9 mouse cellular contexts compared by ENCODE assay signal in the genomic region with DNA sequence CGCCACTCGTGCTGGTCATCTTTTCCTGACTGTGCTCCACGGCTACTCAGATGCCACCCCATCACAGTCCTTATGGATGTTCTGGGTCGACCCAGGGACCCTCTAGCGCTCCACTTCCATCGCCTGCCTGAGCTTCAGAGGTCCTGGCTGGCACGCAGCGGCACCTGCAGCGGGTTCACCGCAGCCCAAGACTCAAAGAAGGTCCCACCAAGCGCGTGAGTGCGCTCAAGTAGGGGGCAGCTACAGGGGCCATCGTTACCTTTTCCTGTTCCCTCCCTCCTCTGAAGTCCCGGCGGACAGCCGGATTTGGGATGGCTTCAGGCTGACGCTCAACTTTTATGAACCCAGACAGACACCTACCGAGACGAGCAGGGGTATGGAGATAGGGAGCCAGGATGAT. TPM values are rescaled to one million over a fixed set of nuclear protein-coding genes. Genes with fewer than 3 reads are reported as not detected.
DNase-seq lines count a peak whose midpoint lies in the region; ATAC-seq and TF ChIP-seq lines count a peak whose summit lies in the region.
"Had no signal": no experiment of that assay in that cellular context is flagged by ENCODE, and none has a peak within 500 bp of the region (broad histone marks: within the 10 kb centered on the region; RNA-seq: fewer than 3 reads in every experiment).

No protein-coding gene starts in this region.

- peak overlapping the region; percentile 57 for H3K4me3 ChIP-seq in heart, embryonic 10.5 days
- H3K4me3 ChIP-seq in E14TG2a.4 (replicated peaks; ENCODE audit: low read length), result peak overlapping the region; percentile 86
- peak overlapping the region; percentile 61 for H3K4me3 ChIP-seq in forebrain, embryonic 13.5 days
- peak overlapping the region; percentile 43 for H3K4me3 ChIP-seq in limb, embryonic 13.5 days

- H3K4me2 ChIP-seq in forebrain, embryonic 13.5 days, result peak overlapping the region; percentile 89
- H3K4me2 ChIP-seq in limb, embryonic 13.5 days (replicated peaks), result peak overlapping the region; percentile 70

- no peak overlapping the region for H3K27ac ChIP-seq in heart, embryonic 10.5 days
- peak overlapping the region; percentile 65 for H3K27ac ChIP-seq in forebrain, embryonic 13.5 days
- no peak overlapping the region for H3K27ac ChIP-seq in limb, embryonic 13.5 days

- H3K9me3 ChIP-seq in heart, embryonic 10.5 days, result no peaks in the 10 kb centered on the region
- no peaks in the 10 kb centered on the region for H3K9me3 ChIP-seq in E14TG2a.4 (ENCODE audit: low read length)
- no peaks in the 10 kb centered on the region for H3K9me3 ChIP-seq in forebrain, embryonic 13.5 days (replicated peaks)
- no peaks in the 10 kb centered on the region for H3K9me3 ChIP-seq in limb, embryonic 13.5 days

- ATAC-seq in forebrain, embryonic 13.5 days, result no peak
- no peak for ATAC-seq in limb, embryonic 13.5 days (ENCODE audit: low FRiP score, low read depth)

- H3K9ac ChIP-seq in forebrain, embryonic 13.5 days, result peak overlapping the region; percentile 86
- no peak overlapping the region for H3K9ac ChIP-seq in limb, embryonic 13.5 days

- peaks cover 81% of the 10 kb centered on the region for H3K27me3 ChIP-seq in heart, embryonic 10.5 days (ENCODE audit: insufficient read depth, poor library complexity, severe bottlenecking)
- peaks cover 68% of the 10 kb centered on the region for H3K27me3 ChIP-seq in E14TG2a.4 (ENCODE audit: insufficient read depth, low read length)
- peaks cover 20% of the 10 kb centered on the region for H3K27me3 ChIP-seq in forebrain, embryonic 13.5 days
- H3K27me3 ChIP-seq in limb, embryonic 13.5 days, result peaks cover 47% of the 10 kb centered on the region

- WGBS in heart, embryonic 10.5 days, result 3% methylated on average over 20 of the region's 20 CpGs
- WGBS in forebrain, embryonic 13.5 days, result 1% methylated on average over 20 of the region's 20 CpGs
- 2% methylated on average over 20 of the region's 20 CpGs for WGBS in limb, embryonic 13.5 days

- peaks cover 12% of the 10 kb centered on the region for H3K4me1 ChIP-seq in heart, embryonic 10.5 days
- H3K4me1 ChIP-seq in E14TG2a.4 (replicated peaks; ENCODE audit: low read depth, low read length), result peaks cover 16% of the 10 kb centered on the region
- H3K4me1 ChIP-seq in forebrain, embryonic 13.5 days, result peaks cover 68% of the 10 kb centered on the region
- peaks cover 13% of the 10 kb centered on the region for H3K4me1 ChIP-seq in limb, embryonic 13.5 days

- H3K36me3 ChIP-seq in heart, embryonic 10.5 days, result no peaks in the 10 kb centered on the region
- no peaks in the 10 kb centered on the region for H3K36me3 ChIP-seq in E14TG2a.4 (ENCODE audit: insufficient read depth, low read length)
- no peaks in the 10 kb centered on the region for H3K36me3 ChIP-seq in forebrain, embryonic 13.5 days (ENCODE audit: poor library complexity, severe bottlenecking)
- H3K36me3 ChIP-seq in limb, embryonic 13.5 days, result no peaks in the 10 kb centered on the region

- TF ChIP-seq CTCF in E14TG2a.4 (conservative IDR thresholded peaks at IDR 0.05; ENCODE audit: low read length), result no peak

- no peak for DNase-seq in heart, embryonic 10.5 days (ENCODE audit: low spot score)
- no peak for DNase-seq in heart, adult 11 months
- no peak for DNase-seq in urinary bladder, adult 18-20 months (ENCODE audit: low spot score in 2 of 2)
- DNase-seq in right cerebral cortex, postnatal 4 days, result no peak
- DNase-seq in lung, adult 18-20 months, result no peak
- DNase-seq: thymus, postnatal 25 days had no signal

RNA-seq across cellular contexts. Expression of a gene that starts 0.7 kb away (rescaled TPM):
- 0.04 TPM in 2 replicates for polyA plus RNA-seq in heart, embryonic 10.5 days (2016; fragmentation: Nextera tagmentation; extraction: Ambion mirVana)
- 6.3 and 6.5 TPM in 2 replicates for polyA plus RNA-seq in forebrain, embryonic 13.5 days (2015; fragmentation: Nextera tagmentation; extraction: Ambion mirVana)
- polyA plus RNA-seq in limb, embryonic 13.5 days (2015; fragmentation: Nextera tagmentation; extraction: Ambion mirVana), result 0.13 and 0.32 TPM in 2 replicates
